Mouse (Mus musculus) fibroblast of lung, adult 2 months (primary cell): Measurements from ENCODE around the gene Gm49450.
"Not testable (repeated sequence)": the region's sequence is repeated elsewhere in the genome, so short reads cannot be mapped to it uniquely, and the experiment has no call there.

ENCODE experiments used
- DNase-seq: peaks from one replicate; pipeline ENCODE4 v3.0.0-alpha.2; 2011; ENCODE audit warnings: low read depth

Gm49450 gene

DNA sequence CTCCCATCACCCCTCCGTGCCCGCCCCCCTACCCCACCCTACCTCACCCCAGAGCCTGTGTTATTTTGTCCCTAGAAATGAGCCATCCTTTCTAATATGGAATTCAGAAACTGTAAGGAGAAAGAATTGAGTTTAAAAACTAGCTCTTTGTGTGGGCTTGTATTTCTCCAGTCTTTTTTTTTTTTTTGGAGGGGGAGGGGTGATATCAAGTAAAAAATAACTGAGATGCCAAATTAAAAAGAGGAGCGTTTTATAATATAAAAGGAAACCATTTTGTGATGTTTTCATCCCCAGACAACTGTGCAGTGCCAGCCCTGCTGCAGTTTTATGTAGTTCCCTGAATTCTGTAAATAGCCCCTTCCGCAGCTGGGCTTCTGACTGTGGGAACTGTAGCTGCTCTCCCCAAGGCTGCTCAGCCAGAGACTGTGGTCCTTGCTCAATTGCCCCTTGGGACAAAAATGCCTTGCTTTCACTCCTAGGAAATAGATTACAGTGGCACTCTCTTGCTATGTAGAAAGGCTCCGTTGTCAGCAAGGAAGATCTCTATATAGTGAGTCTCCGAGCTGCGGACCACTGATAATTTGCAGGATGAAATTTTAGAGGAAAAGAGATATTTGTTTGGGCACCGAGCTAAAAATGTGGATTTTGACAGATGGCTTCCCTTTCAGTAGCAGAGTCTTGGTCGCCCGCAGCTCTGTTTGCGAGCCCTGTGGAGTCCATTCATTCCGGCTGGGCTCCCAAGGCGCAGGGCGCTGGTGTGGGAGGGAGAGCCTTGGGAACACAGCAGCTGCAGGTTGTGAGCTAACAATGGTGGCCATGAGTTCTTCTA lies 1.3 kb upstream of the Gm49450 start:
- DNase-seq = no peak

DNA sequence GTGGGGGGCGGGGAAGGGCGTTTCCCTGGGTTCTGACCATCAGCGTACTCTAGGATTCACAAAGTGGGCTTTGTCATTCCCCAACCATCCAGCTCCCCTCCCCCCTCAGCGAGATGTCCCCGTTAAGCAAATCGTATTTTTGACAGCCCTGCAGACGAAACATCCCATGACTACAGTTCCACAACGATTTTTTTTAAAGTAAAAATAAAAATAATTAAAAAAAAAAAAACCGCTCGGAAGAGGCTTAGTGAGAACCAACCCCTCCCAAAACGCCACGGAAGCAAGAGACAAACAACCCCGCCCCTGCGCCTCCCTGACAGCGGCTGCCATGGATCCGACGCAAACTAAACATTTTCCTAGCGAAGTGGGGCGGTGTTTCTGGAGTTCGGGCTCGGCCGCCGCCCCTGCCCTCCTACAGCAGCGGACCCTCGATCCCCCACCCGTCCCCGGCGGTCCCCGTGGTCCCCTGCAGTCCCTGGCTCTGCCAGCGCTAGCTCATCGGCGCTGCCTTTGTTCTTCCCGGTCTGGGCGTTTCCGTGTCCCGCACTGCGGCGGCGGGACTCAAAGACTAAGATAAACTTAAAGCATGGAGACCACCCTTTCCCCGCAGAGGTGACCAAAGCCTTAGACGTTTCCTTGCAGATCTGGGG lies 475 bp downstream of the Gm49450 start:
- no peak for DNase-seq

DNA sequence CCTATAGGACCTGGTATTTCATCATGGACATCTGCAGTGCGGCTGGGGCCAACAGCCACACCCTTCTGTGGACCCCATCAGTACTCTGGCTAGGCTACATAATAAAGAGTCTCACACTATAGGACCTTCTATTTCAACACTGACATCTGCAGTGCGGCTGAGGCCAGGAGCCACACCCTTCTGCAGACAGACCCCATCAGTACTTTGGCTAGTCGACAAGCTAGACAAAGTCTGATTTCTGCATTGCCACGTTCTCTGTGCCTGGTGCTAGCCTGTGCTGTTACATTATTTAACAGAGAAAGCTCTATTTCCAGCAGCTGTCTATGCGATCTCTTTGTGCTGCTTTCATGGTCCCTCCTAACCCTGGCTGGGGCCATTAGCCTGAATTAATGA lies 1.3 kb downstream of the Gm49450 start:
- no peak for DNase-seq

DNA sequence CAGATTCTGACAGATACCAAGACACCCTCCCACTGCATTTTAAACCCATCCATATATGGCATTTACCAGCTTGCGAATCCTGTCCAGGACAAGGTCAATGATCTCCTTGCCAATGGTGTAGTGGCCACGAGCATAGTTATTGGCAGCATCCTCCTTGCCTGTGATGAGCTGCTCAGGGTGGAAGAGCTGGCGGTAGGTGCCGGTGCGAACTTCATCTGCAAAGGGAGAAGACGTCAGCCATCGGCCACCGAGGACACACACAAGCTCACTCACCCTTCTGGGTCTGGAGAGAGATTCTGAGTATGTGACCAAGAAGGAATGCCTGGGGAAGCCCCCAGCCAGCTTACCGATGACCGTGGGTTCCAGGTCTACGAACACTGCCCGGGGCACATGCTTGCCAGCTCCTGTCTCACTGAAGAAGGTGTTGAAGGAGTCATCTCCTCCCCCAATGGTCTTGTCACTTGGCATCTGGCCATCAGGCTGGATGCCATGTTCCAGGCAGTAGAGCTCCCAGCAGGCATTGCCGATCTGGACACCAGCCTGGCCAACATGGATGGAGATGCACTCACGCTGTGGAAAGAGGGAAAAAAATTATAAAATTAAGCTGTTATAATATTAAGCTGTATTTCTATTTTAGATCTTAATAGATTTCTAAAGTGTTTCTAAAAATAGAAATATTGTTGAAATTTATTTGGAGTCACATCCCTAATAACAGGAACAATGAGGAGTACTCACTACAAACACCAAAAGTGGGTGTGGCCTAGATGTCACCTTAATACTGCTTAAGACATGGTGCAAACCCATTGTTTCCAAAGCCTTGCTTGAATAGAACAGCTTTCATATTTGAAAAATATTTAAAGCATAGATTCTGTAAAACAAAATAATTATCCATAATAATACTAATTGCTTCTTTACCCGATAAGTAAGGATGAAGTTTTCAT lies 2.0 kb downstream of the Gm49450 start:
- not testable (repeated sequence) for DNase-seq

DNA sequence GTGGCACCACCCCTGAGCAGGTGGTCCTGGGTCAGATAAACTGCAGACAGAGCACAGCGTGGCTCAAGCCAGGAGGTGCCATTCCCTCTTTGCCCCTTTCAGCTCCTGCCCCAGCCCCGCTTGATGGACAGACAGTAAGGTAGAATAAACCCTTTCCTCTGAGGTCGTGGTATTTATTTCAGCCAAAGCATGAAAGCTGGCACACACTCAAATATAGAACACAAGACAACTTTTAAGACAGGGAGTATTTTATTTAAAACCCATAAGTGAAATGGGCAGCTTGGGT lies 3.8 kb downstream of the Gm49450 start:
- DNase-seq = no peak

DNA sequence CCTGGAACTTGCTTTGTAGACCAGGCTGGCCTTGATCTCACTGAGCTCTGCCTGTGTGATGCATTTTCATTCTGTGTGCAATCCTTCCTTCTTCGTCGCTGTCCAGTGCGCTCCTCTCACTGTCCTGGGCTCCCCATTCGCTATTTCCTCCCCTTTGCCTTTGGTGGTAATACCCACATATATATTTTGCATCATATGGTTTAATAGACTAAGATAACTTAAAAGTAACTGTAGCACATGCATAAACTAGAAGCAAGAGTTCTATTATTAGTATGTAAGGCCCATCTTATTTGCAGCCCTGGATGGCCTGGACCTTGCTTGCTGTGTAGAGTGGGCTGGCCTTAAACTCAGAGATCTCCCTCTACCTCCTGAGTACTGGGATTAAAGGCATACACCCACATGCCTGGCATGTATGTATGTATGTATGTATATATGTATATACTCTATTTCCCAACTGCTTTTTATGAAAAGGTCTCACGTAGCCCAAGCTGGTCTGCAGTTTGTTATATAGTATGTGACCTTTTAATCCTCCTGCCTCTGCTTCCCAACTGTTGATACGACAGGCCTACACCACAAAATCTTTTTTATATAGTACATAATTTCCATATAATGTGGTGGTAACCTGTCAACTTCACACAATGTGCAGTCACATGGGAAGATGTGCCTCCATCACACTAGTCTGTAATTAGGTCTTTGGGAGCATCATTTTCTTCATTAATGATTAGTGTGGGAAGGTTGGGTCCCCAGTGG lies 4.3 kb downstream of the Gm49450 start:
- no peak for DNase-seq

DNA sequence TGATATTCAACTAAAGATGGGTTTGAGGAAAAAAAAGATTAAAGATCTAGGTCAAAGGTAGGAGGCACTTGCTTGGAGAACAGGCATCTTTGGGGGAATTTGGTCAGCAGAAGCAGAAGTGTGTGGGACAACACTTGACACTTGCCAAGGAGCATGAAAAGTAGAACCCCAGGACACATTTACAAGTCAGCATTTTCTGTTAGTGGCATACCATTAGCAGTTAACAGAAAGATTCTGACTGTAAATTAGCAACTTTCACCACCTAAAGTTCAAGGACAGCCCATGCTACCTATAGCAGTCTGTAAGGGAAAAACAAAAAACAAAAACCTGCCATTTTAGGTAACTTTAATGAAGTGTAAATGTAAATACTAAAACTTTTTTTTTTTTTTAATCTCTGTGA lies 5.0 kb downstream of the Gm49450 start:
- no peak for DNase-seq

DNA sequence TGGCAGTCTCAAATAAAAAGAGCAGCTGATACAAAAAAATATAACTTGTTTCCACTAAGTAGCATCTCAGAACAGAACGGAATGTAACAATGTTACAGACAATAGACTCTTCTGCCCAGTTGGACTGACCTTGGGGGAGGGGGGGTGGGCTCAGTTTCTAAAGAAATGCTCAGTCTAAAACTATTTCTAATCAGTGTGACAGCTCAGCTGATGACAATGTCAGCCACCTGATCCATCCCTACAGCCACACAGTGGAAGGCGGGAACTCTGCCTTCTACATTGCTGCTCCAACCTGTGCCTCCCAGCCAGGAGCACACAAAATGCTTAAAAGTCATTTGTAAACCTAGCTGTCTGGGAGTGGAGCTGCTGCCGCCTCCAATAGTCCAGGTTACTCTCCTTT lies 5.5 kb downstream of the Gm49450 start:
- no peak for DNase-seq

DNA sequence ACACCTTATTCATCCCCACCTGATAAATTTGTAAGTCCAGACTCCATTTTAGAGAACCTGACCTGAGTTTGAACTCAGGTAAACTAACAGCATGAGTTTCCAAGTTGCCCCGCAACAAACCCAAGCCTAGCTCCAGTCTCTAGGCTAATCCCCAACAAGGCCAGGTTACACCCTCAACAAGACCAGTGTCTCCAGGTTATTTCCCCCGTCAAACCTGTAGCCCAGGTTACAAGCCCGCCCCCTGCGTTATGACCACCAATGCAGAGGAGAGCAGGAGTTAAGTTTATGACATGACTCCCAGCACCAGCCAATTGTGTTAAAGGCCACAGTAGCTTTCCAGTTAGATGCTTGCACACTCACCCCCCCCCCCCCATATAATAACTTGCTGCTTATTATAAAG lies 10.2 kb downstream of the Gm49450 start:
- DNase-seq = no peak

DNA sequence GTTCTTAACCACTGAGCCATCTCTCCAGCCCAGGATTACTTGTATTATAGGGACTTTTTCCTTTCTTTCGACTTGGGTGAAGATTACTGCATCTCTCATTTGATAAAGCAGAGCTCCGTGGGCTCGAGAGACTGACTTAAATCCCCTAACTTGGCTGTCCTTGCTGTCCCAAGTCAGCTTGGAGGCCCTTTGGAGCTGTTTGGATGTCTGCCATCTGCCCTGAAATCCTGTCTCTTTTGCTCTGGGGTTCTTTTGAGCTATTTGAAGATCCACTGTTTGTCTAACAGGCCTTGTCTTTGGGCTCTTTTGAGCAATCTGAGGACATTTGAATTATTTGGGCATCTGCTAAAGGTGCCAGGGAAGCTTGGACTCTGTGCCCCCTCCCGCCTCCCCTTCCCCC lies 11.3 kb downstream of the Gm49450 start:
- DNase-seq = no peak

DNA sequence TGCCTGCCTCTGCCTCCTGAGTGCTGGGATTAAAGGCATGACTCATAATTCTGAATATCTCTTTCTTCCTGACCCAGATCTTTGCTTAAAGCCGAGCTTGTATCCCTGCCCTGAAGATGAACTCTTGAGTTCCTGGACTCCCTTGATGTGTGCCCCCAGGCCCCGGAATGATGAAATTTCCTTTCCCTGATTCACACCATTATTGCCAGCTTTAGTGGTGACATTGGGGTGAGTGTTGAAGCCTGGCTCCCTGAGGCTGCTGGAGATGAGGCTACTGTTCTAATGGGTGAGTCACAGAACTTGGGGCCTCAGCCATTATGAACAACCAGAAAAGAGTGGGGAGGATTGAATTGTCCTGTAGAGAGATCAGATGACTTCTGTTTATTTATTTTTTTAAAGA lies 11.8 kb downstream of the Gm49450 start:
- DNase-seq = no peak

DNA sequence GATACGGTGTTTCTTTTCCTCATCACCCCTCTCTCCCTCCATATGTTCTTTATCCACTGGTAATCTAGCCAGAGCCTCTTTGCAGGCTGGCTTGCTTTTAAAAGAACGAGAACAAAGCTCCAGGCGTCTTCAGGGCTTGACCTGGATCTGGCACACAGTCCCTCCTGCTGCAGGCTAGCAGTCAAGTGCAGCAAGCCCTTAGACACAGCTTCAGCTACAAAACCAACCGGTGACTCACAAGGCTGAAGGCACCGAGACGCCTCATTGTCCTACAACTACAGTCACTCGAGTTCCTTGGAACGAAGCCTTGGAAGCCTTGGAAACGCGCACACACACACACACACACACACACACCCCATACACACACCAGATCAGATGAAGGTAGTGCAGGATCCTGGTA lies 12.5 kb downstream of the Gm49450 start:
- no peak for DNase-seq

DNA sequence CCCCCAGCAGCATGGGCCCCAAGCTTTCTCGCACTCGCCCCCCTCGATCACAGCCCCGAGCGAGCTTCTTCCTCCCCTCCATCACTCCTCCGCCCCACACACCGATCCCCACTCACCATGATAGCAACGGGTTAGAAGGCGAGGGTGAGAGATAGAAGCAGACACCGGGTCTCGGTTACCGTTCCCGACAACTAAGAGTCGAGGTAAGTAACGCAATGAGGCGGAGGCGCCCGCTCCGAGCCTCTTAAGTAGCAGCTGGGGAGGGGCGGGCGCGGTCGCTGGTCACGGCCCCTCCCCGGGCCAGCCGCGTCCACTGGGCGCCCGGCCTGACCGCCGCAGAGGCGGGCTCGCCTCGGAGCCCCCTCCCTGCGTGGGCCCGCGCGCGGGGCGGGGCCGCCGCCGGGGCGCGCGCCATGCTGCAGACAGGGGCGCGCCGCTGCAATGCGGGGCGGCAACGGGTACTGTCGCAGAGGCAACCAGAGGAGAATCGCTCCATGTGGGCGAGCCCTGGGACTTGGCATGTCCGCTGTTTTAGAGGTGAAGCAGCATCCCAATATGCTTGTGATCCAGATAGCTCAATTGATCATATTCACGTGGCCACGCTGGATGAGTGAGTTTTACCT lies 19.0 kb downstream of the Gm49450 start, which contains the start of gene Tuba1b:
Gene Tuba1b (minus strand): TSS at position 349 of the 623 bp plus-strand sequence.
- no peak for DNase-seq

DNA sequence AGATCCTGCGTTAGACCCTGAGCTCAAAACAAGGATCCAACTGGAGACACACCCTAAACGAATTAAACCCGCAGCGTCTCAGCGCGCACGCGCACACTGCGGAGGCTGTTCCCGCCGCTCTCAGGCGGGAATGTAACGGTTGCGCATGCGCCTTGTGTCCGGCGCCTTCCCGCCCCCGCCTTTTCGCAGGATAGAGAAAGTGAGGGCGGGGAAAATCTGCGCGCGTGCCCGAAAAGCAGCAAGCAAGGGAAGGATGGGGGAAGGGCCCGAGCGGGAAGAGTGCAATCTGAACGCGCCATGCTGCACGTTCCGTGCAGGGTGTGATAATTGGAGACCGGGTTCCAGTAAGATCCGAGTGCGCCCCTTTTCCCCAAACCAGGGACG lies 19.5 kb downstream of the Gm49450 start:
- peak; percentile 83 for DNase-seq

DNA sequence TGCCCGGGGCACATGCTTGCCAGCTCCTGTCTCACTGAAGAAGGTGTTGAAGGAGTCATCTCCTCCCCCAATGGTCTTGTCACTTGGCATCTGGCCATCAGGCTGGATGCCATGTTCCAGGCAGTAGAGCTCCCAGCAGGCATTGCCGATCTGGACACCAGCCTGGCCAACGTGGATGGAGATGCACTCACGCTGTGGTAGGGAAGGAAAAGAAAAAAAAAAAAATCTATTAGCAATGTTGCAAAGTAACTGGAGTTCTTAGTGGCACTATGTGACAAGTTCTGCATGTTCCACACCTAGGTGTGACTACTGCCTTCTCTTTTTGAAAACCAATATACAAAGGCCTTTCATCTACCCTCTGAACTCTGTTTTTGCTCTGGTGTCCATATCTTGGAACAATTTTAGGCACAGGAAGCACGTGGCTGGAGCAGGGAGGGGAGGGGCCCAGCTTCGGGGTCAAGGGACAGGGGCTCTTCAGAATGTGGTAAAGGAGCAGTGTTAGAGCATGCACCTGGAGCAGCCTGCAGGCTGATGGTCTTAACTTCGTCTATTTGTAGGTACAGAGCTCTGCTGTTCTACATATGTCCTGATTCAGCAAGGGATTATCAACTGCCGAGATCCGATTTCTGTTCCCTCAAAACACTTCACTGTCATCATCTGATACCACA lies 20.2 kb downstream of the Gm49450 start:
- not testable (repeated sequence) for DNase-seq

DNA sequence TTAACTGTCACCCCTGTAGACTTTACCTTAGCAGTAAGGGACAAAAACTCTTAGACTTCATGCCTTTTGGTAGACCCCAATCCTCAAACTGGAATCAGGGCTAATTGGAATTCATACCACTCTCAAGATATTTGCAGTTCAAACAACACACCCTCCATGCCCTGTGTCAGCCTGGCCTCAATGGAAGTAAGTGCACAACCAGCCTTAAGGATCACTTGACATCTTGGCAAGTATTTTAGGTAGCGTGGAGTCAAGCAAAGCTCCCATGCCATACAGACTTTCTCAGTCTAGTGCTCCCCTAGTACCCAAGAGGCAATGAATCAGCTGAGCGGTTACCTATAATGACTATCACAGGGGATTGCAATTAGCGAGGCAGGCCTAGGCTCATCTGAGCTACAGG lies 22.4 kb downstream of the Gm49450 start:
- no peak for DNase-seq

DNA sequence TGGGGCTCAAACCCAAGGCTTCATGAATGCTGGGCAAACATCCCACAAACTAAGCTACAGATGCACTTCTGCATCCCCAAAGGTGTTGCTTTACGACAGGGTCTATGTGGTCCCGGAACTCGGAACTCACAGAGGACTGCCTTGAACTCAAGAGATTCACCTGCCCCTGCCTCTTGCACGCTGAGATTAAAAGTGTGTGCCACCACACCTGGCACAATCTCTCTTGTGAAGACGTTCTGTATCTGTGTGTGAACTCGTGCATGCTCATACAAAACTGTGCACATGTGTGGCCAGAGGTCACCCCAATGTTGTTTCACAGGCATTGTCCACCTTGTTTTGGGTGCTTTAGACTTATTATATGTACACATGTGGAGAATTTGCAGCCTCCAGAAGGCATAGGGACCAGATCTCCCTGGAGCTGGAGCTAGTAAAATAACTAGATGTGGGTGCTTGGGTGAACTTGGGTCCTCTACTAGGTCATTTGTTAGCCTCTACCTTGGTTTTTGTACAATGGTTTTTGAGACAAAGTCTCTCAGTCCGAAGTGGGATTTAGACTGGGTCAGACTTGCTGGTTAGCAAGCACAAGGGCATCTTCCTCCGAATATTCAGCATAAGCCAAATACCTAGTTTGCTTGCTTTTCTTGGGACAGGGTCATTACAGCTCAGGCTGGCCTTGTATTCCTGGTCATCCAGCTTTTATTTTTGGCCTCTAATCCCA lies 23.2 kb downstream of the Gm49450 start:
- DNase-seq = no peak

DNA sequence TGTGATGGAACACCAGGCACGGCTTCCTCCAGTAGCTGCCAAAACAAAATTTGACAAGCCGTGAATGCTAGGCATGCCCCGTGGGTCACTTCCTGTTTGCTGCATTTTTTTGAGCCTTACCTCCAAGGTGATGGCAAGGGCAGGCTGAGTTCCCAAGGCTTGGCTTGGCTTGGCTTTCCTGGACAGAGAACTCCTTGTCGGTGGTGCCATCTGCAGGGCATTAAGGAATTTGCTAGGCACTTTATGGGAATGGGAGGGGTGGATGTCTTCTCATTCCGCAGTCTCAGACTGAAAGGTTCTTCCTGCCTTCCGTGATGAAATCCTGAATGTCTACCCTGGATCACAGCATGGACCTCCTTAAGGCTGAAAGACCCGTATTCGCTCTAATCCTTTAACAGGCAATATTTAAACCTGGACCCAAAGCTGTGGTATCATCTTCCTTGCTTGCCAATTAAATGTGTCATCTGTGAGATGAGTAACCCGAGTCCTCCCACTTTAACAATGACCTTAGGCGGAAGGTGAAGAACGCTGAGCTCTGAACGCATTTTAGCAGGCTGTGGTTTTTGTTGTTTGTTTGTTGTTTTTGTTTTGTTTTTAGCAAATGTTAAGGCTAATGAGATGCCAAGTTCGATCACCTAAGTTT lies 24.6 kb downstream of the Gm49450 start:
- DNase-seq = peak; percentile 78

DNA sequence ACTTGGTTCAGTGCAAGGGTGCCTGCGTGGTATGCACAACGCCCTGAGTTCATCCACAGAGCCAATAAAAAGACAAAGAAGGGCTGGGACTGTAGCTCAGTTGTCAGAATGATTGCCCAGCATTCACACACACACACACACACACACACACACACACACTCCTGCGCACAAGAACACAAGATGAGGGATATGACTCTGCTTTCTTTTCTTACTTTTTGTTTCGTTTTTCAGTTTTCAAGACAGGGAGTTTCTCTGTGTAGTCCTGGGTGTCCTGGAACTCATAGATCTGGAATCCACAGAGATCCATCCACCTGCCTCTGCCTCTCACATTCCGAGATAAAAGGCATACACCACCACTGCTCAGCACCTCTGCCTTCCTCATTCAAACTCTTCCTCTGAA lies 25.8 kb downstream of the Gm49450 start:
- no peak for DNase-seq

DNA sequence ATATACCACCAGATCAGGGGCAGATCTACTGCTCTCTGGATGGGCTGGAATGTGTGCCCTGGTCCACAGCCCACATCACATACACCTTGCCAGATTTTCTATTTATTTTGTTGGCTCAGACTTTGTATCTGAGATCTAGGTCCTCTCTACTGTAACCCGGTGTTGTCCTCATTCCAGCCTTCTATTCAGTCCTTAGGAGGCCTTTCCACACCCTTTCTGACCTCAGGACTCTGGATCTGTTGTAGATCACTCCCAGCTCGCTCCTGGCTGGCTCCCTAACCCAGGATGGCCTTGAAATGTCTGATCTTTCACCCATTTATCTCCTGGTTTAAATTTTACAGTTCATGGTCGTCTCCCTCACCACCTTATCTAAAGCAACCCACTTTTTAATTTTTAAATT lies 28.7 kb downstream of the Gm49450 start:
- DNase-seq = no peak
